Mouse (Mus musculus) brown adipose tissue, adult 24 weeks (tissue): Measurements from ENCODE around the gene Dock2. TPM values are rescaled to one million over a fixed set of nuclear protein-coding genes. Genes with fewer than 3 reads are reported as not detected.

Experiments used
- H3K27ac ChIP-seq: fragments of 200-500 bp; replicated peaks from 2 replicates; pipeline ENCODE4 v1.5.1; 2012; ENCODE audit warnings: low read depth, mild to moderate bottlenecking, low read length
- H3K4me1 ChIP-seq: fragments of 200-500 bp; 2 replicates; pipeline ENCODE4 v1.6.1; 2012; ENCODE audit warnings: low read length, mixed read lengths; ENCODE audit not compliant: control insufficient read depth, insufficient read depth, insufficient read length
- H3K4me3 ChIP-seq: fragments of 200-500 bp; 2 replicates; pipeline ENCODE4 v1.5.1; 2012; ENCODE audit warnings: low read depth, mild to moderate bottlenecking, low read length, moderate library complexity; ENCODE audit not compliant: insufficient read depth
- polyA plus RNA-seq: library from polyadenylated mRNA; stranded (reverse); fragments of >200 nt; gene quantifications from 2 replicates; pipeline ENCODE4 v1.2.4, GENCODE M21; 2012; ENCODE audit not compliant: missing spikeins, insufficient read depth, insufficient read length

The Dock2 gene
- polyA plus RNA-seq, 1 experiment = 1.7 TPM

- H3K4me1 ChIP-seq = no peaks in the 10 kb centered on the region
- no peak overlapping the region for H3K27ac ChIP-seq
- H3K4me3 ChIP-seq = no peak overlapping the region
These were observed 46.5 kb downstream of the Dock2 start for GRCm38 (mm10) chr11:34737193-34737592.

- Histone ChIP-seq H3K4me3 (no peak overlapping the region), H3K4me1 (no peaks in the 10 kb centered on the region), H3K27ac (no peak overlapping the region)
These were observed 49.7 kb downstream of the Dock2 start for GRCm38 (mm10) chr11:34734033-34734432.

GRCm38 (mm10) chr11:34727467-34727866 is 56.2 kb downstream of the Dock2 start:
- Histone ChIP-seq H3K27ac (no peak overlapping the region), H3K4me1 (no peaks in the 10 kb centered on the region), H3K4me3 (no peak overlapping the region)

- Histone ChIP-seq H3K4me3 (no peak overlapping the region), H3K27ac (no peak overlapping the region), H3K4me1 (no peaks in the 10 kb centered on the region)
These were observed 56.9 kb downstream of the Dock2 start for GRCm38 (mm10) chr11:34726699-34727347.

GRCm38 (mm10) chr11:34713360-34713759 is 70.3 kb downstream of the Dock2 start:
- H3K4me3 ChIP-seq = no peak overlapping the region
- H3K27ac ChIP-seq = no peak overlapping the region
- H3K4me1 ChIP-seq = no peaks in the 10 kb centered on the region

- Histone ChIP-seq H3K4me1 (no peaks in the 10 kb centered on the region), H3K27ac (no peak overlapping the region), H3K4me3 (no peak overlapping the region)
These were observed 75.4 kb downstream of the Dock2 start for GRCm38 (mm10) chr11:34708278-34708677.

- Histone ChIP-seq H3K4me1 (no peaks in the 10 kb centered on the region), H3K4me3 (no peak overlapping the region), H3K27ac (no peak overlapping the region)
These were observed 76.3 kb downstream of the Dock2 start for GRCm38 (mm10) chr11:34707360-34707759.

- H3K4me1 ChIP-seq = no peaks in the 10 kb centered on the region
- no peak overlapping the region for H3K4me3 ChIP-seq
- H3K27ac ChIP-seq = no peak overlapping the region
These were observed 78.6 kb downstream of the Dock2 start for GRCm38 (mm10) chr11:34705108-34705446.

- Histone ChIP-seq H3K4me1 (no peaks in the 10 kb centered on the region), H3K4me3 (no peak overlapping the region), H3K27ac (no peak overlapping the region)
These were observed 79.1 kb downstream of the Dock2 start for GRCm38 (mm10) chr11:34704384-34705107.

GRCm38 (mm10) chr11:34703851-34704250 is 79.8 kb downstream of the Dock2 start:
- Histone ChIP-seq H3K4me3 (no peak overlapping the region), H3K4me1 (no peaks in the 10 kb centered on the region), H3K27ac (no peak overlapping the region)

GRCm38 (mm10) chr11:34681790-34682189 is 101.9 kb downstream of the Dock2 start:
- no peaks in the 10 kb centered on the region for H3K4me1 ChIP-seq
- H3K27ac ChIP-seq = no peak overlapping the region
- H3K4me3 ChIP-seq = no peak overlapping the region

- Histone ChIP-seq H3K4me1 (no peaks in the 10 kb centered on the region), H3K27ac (no peak overlapping the region), H3K4me3 (no peak overlapping the region)
These were observed 239.1 kb downstream of the Dock2 start for GRCm38 (mm10) chr11:34544631-34545030.

- H3K4me1 ChIP-seq = no peaks in the 10 kb centered on the region
- no peak overlapping the region for H3K4me3 ChIP-seq
- H3K27ac ChIP-seq = no peak overlapping the region
These were observed 251.6 kb downstream of the Dock2 start for GRCm38 (mm10) chr11:34532131-34532530.

- Histone ChIP-seq H3K4me3 (no peak overlapping the region), H3K27ac (no peak overlapping the region), H3K4me1 (no peaks in the 10 kb centered on the region)
These were observed 252.7 kb downstream of the Dock2 start for GRCm38 (mm10) chr11:34530971-34531370.

- Histone ChIP-seq H3K4me3 (no peak overlapping the region), H3K27ac (no peak overlapping the region), H3K4me1 (no peaks in the 10 kb centered on the region)
These were observed 255.7 kb downstream of the Dock2 start for GRCm38 (mm10) chr11:34528006-34528405.

- Histone ChIP-seq H3K27ac (no peak overlapping the region), H3K4me1 (no peaks in the 10 kb centered on the region), H3K4me3 (no peak overlapping the region)
These were observed 256.5 kb downstream of the Dock2 start for GRCm38 (mm10) chr11:34527238-34527637.
